26 mouse cellular contexts compared by ENCODE assay signal in the genomic region with DNA sequence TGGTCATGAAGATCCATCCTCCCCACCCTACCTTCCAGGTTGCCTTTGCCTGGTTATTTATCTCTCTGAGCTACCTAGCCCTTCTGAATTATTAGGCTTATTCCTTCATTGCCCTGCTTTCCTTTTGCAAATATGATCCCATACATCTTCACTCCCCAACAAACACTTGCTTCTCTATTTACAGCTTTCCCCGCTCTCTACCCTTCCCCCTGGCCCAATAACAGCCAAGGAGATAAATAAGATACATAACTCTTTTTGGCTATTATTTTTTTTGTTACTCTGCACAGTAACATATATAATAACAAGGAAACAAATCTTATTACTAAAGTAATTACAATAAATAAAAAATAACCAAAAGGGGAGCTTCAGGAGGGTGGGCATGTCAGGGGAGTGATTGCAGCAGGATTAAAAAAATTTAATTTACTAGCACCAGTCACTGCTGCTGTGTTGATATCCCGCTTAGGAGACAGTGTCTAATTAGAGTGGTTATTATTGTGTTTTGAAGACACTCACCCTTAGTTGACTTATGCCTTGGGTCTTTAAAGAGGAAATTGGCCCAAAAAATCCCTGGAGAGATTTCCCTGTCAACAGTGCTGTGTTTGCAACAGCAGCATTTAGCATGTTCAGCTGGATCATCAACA.
DNase-seq lines count a peak whose midpoint lies in the region; ATAC-seq lines count a peak whose summit lies in the region.
"Had no signal": no experiment of that assay in that cellular context is flagged by ENCODE, and none has a peak within 500 bp of the region (broad histone marks: within the 10 kb centered on the region; RNA-seq: fewer than 3 reads in every experiment).

No protein-coding gene starts in this region.

- no peaks in the 10 kb centered on the region for H3K4me1 ChIP-seq in heart, embryonic 12.5 days (replicated peaks)
- peaks cover 9% of the 10 kb centered on the region; the same call in 1 of the 2 replicates for H3K4me1 ChIP-seq in neural tube, embryonic 13.5 days (replicated peaks)
- no peaks in the 10 kb centered on the region for H3K4me1 ChIP-seq in neural tube, embryonic 14.5 days (ENCODE audit: control insufficient read depth, insufficient read depth, low read length)
- H3K4me1 ChIP-seq in forebrain, embryonic 11.5 days (replicated peaks; ENCODE audit: control insufficient read depth, insufficient read depth, low read length): peaks cover 2% of the 10 kb centered on the region; the same call in 1 of the 2 replicates
- H3K4me1 ChIP-seq: embryonic facial prominence, embryonic 13.5 days; embryonic facial prominence, embryonic 15.5 days; forebrain, embryonic 15.5 days had no signal

- H3K4me2 ChIP-seq in heart, embryonic 12.5 days: no peak overlapping the region
- H3K4me2 ChIP-seq in neural tube, embryonic 13.5 days: no peak overlapping the region
- no peak overlapping the region for H3K4me2 ChIP-seq in neural tube, embryonic 14.5 days (ENCODE audit: low read depth, low read length)
- H3K4me2 ChIP-seq in forebrain, embryonic 11.5 days (ENCODE audit: low read depth, low read length, severe bottlenecking): no peak overlapping the region
- H3K4me2 ChIP-seq: embryonic facial prominence, embryonic 13.5 days; embryonic facial prominence, embryonic 15.5 days; forebrain, embryonic 13.5 days; forebrain, embryonic 15.5 days had no signal

- no peaks in the 10 kb centered on the region for H3K9me3 ChIP-seq in heart, embryonic 12.5 days (replicated peaks)
- no peaks in the 10 kb centered on the region for H3K9me3 ChIP-seq in neural tube, embryonic 13.5 days
- H3K9me3 ChIP-seq in neural tube, embryonic 14.5 days (ENCODE audit: control insufficient read depth, low read length): no peaks in the 10 kb centered on the region
- H3K9me3 ChIP-seq in forebrain, embryonic 11.5 days (ENCODE audit: control insufficient read depth, low read length): no peaks in the 10 kb centered on the region
- H3K9me3 ChIP-seq: embryonic facial prominence, embryonic 13.5 days; embryonic facial prominence, embryonic 15.5 days; forebrain, embryonic 10.5 days; forebrain, embryonic 13.5 days; forebrain, embryonic 15.5 days; G1E had no signal

- H3K27ac ChIP-seq in heart, embryonic 12.5 days (ENCODE audit: poor library complexity, severe bottlenecking): no peak overlapping the region
- 0 out of 2 replicates have a peak overlapping the region, but pooled peaks have one; percentile 23 for H3K27ac ChIP-seq in neural tube, embryonic 13.5 days (replicated peaks)
- H3K27ac ChIP-seq in neural tube, embryonic 14.5 days (ENCODE audit: low read depth, low read length): no peak overlapping the region
- no peak overlapping the region for H3K27ac ChIP-seq in forebrain, embryonic 11.5 days (ENCODE audit: low read depth, low read length)
- H3K27ac ChIP-seq: embryonic facial prominence, embryonic 13.5 days; embryonic facial prominence, embryonic 15.5 days; forebrain, embryonic 10.5 days; forebrain, embryonic 13.5 days; forebrain, embryonic 15.5 days had no signal

- no peaks in the 10 kb centered on the region for H3K27me3 ChIP-seq in heart, embryonic 12.5 days (replicated peaks)
- no peaks in the 10 kb centered on the region for H3K27me3 ChIP-seq in neural tube, embryonic 13.5 days
- no peaks in the 10 kb centered on the region for H3K27me3 ChIP-seq in neural tube, embryonic 14.5 days (ENCODE audit: control insufficient read depth, insufficient read depth, low read length)
- no peaks in the 10 kb centered on the region for H3K27me3 ChIP-seq in forebrain, embryonic 11.5 days (ENCODE audit: control insufficient read depth, insufficient read depth, low read length)
- H3K27me3 ChIP-seq: embryonic facial prominence, embryonic 13.5 days; embryonic facial prominence, embryonic 15.5 days; forebrain, embryonic 13.5 days; forebrain, embryonic 15.5 days had no signal

- H3K36me3 ChIP-seq in heart, embryonic 12.5 days: no peaks in the 10 kb centered on the region
- no peaks in the 10 kb centered on the region for H3K36me3 ChIP-seq in neural tube, embryonic 13.5 days
- H3K36me3 ChIP-seq in neural tube, embryonic 14.5 days (ENCODE audit: control insufficient read depth, insufficient read depth, low read length): no peaks in the 10 kb centered on the region
- H3K36me3 ChIP-seq in forebrain, embryonic 11.5 days (ENCODE audit: control insufficient read depth, insufficient read depth, low read length): no peaks in the 10 kb centered on the region
- H3K36me3 ChIP-seq: embryonic facial prominence, embryonic 13.5 days; embryonic facial prominence, embryonic 15.5 days; forebrain, embryonic 10.5 days; forebrain, embryonic 15.5 days; G1E had no signal

- no peak for ATAC-seq in heart, embryonic 12.5 days (ENCODE audit: insufficient number of reproducible peaks, low FRiP score)
- ATAC-seq in neural tube, embryonic 13.5 days (ENCODE audit: low read depth): peak; percentile 63; the same call in 1 of the 2 replicates
- ATAC-seq in neural tube, embryonic 14.5 days (ENCODE audit: low read depth): peak; percentile 60; the same call in 1 of the 2 replicates
- ATAC-seq in forebrain, embryonic 11.5 days (replicated peaks; ENCODE audit: low FRiP score): no peak
- ATAC-seq: CD4-positive, CD25-positive, alpha-beta regulatory T cell, adult 4 months; forebrain, embryonic 13.5 days; forebrain, embryonic 15.5 days; forebrain, postnatal 0 days had no signal

- peak; percentile 1 to 5 for DNase-seq in heart, adult 18-20 months
- DNase-seq in neural tube, embryonic 10.5 days (ENCODE audit: extremely low spot score, low spot score): no peak
- no peak for DNase-seq in forebrain, embryonic 11.5 days (ENCODE audit: low spot score)
- DNase-seq in cerebellum, postnatal 14 days: no peak
- DNase-seq: adrenal gland, adult 2 months; adrenal gland, postnatal 10 days; adrenal gland, postnatal 25 days; B cell, adult 2 months; cerebellum, adult 11-12 months; cerebellum, adult 2 months; cerebellum, adult 9-10 months; cerebellum, postnatal 10 days; cerebellum, postnatal 36 days; embryo, embryonic 11 days; forebrain, postnatal 0 days had no signal

- 77% methylated on average over 2 of the region's 2 CpGs for WGBS in heart, embryonic 12.5 days
- 60% methylated on average over 2 of the region's 2 CpGs for WGBS in neural tube, embryonic 13.5 days
- WGBS in neural tube, embryonic 14.5 days: 57% methylated on average over 2 of the region's 2 CpGs
- 78% methylated on average over 2 of the region's 2 CpGs for WGBS in forebrain, embryonic 11.5 days

- no peak overlapping the region for H3K9ac ChIP-seq in heart, embryonic 12.5 days
- H3K9ac ChIP-seq in neural tube, embryonic 13.5 days: no peak overlapping the region
- H3K9ac ChIP-seq in neural tube, embryonic 14.5 days (replicated peaks; ENCODE audit: low read depth, low read length): no peak overlapping the region
- H3K9ac ChIP-seq in forebrain, embryonic 11.5 days (ENCODE audit: low read length): no peak overlapping the region
- H3K9ac ChIP-seq: embryonic facial prominence, embryonic 13.5 days; embryonic facial prominence, embryonic 15.5 days; forebrain, embryonic 13.5 days; forebrain, embryonic 15.5 days; forebrain, postnatal 0 days had no signal

- H3K4me3 ChIP-seq in heart, embryonic 12.5 days: no peak overlapping the region
- no peak overlapping the region for H3K4me3 ChIP-seq in neural tube, embryonic 13.5 days
- no peak overlapping the region for H3K4me3 ChIP-seq in neural tube, embryonic 14.5 days (ENCODE audit: low read depth, low read length)
- no peak overlapping the region for H3K4me3 ChIP-seq in forebrain, embryonic 11.5 days (ENCODE audit: low read depth, low read length)
- H3K4me3 ChIP-seq: embryonic facial prominence, embryonic 13.5 days; embryonic facial prominence, embryonic 15.5 days; erythroblast, embryonic 14.5 days; forebrain, embryonic 10.5 days; forebrain, embryonic 13.5 days; forebrain, embryonic 15.5 days had no signal

Comparison
In these comparisons a context has a peak if more than half of its experiments do, and no peak if none do; other contexts are left out.
1. DNase-seq: peak in heart, adult 18-20 months (2 of 2); none in neural tube, embryonic 10.5 days (single experiment), forebrain, embryonic 11.5 days (single experiment) and cerebellum, postnatal 14 days (0 of 2).
2. ATAC-seq: peak in neural tube, embryonic 13.5 days (single experiment) and neural tube, embryonic 14.5 days (single experiment); none in heart, embryonic 12.5 days (single experiment) and forebrain, embryonic 11.5 days (single experiment).